Mouse (Mus musculus) kidney, adult 2 months (tissue): ENCODE results near the gene Gp6. TPM values are rescaled to one million over a fixed set of nuclear protein-coding genes. Genes with fewer than 3 reads are reported as not detected.

ENCODE experiments used
- DNase-seq: peaks from one replicate; pipeline ENCODE4 v3.0.0; 2021
- H3K27ac ChIP-seq: fragments of 200-500 bp; 2 replicates; pipeline ENCODE4 v1.5.1; 2012; ENCODE audit warnings: low read depth, low read length, control low read depth, inconsistent platforms; ENCODE audit not compliant: insufficient read depth
- H3K27me3 ChIP-seq: fragments of 200-500 bp; replicated peaks from 2 replicates; pipeline ENCODE4 v1.6.1; 2012; ENCODE audit warnings: mild to moderate bottlenecking, moderate library complexity, low read length, inconsistent platforms; ENCODE audit not compliant: control insufficient read depth, insufficient read depth
- H3K36me3 ChIP-seq: fragments of 200-500 bp; 2 replicates; pipeline ENCODE4 v1.6.1; 2012; ENCODE audit warnings: mild to moderate bottlenecking, moderate library complexity, low read length, inconsistent platforms; ENCODE audit not compliant: control insufficient read depth, insufficient read depth
- H3K4me1 ChIP-seq: fragments of 200-500 bp; 2 replicates; pipeline ENCODE4 v1.6.1; 2011; ENCODE audit warnings: low read length; ENCODE audit not compliant: control insufficient read depth, insufficient read depth
- H3K4me3 ChIP-seq: fragments of 200-500 bp; 2 replicates; pipeline ENCODE4 v1.5.1; 2011; ENCODE audit warnings: mild to moderate bottlenecking, low read depth, low read length, control low read depth; ENCODE audit not compliant: insufficient read depth
- CTCF ChIP-seq: fragments of 200-500 bp; conservative IDR thresholded peaks from 2 replicates; pipeline ENCODE4 v1.5.1; 2011; ENCODE audit warnings: low read depth, mild to moderate bottlenecking, control low read depth, low read length, moderate library complexity, mixed read lengths; ENCODE audit not compliant: insufficient read depth, insufficient read length
- POLR2A ChIP-seq: fragments of 200-500 bp; IDR thresholded peaks from one replicate; pipeline ENCODE4 v1.6.1; 2011; ENCODE audit warnings: low read depth, low read length, control low read depth
- WGBS: fragments of 180-500 bp; shearing (Covaris S2); methylation state at CpG from one replicate; pipeline ENCODE4 v1.1.7; 2018; 5-methylcytosine and 5-hydroxymethylcytosine counted together
- polyA plus RNA-seq: library from polyadenylated mRNA; depleted of rRNA; stranded (reverse); fragments of >200 nt; gene quantifications from 2 replicates; pipeline ENCODE4 v1.2.3, GENCODE M21; 2012; rRNA removed

Gene Gp6
- polyA plus RNA-seq, 1 experiment: 0.02 TPM

DNA sequence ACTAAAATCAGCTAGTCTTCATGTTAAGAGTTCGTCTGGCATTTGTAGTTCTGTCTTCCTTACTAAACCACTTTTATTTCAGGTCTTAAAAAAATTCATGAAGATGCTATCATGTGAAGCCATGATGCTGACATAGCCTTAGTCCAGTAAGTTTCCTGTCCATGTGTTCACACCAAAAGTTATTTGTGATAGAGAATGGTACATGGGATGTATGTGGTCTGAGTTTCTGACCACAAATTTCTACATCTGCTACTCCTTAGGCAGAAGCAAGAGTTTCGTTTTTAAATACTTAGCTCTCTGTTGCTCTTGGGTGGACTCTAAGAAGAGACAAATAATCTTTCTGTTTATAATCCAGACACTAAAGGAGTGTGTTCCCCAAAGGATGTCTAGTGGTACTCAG lies 74.2 kb downstream of the Gp6 start:
- no peak overlapping the region for H3K4me3 ChIP-seq
- DNase-seq: no peak
- no peak for TF ChIP-seq CTCF
- TF ChIP-seq POLR2A: no peak
- H3K27ac ChIP-seq: no peak overlapping the region
- no peaks in the 10 kb centered on the region for H3K36me3 ChIP-seq
- no peaks in the 10 kb centered on the region for H3K27me3 ChIP-seq
- 68% methylated on average over 2 of the region's 2 CpGs for WGBS
- H3K4me1 ChIP-seq: no peaks in the 10 kb centered on the region

Other genes with a start within 250 kb of the Gp6 start
- gene Leng9, start 247.4 kb downstream of the Gp6 start, polyA plus RNA-seq: 5.3 and 6.2 TPM in 2 replicates
- gene Cdc42ep5, start 232.9 kb downstream of the Gp6 start, polyA plus RNA-seq: 23.5 and 32.1 TPM in 2 replicates
- 1.2 and 1.6 TPM in 2 replicates for gene Lilra5, start 160.0 kb downstream of the Gp6 start, polyA plus RNA-seq
- gene Ncr1, start 60.0 kb downstream of the Gp6 start, polyA plus RNA-seq: 0.29 and 0.52 TPM in 2 replicates
- gene Rdh13, start 47.9 kb upstream of the Gp6 start, polyA plus RNA-seq: 21.0 and 23.8 TPM in 2 replicates
- gene Eps8l1, start 62.9 kb upstream of the Gp6 start, polyA plus RNA-seq: 10.6 and 12.7 TPM in 2 replicates
- gene Ppp1r12c, start 103.9 kb upstream of the Gp6 start, polyA plus RNA-seq: 31.0 and 33.0 TPM in 2 replicates
- gene Tnnt1, start 118.6 kb upstream of the Gp6 start, polyA plus RNA-seq: 0.39 and 3.9 TPM in 2 replicates
- gene Tnni3, start 126.5 kb upstream of the Gp6 start, polyA plus RNA-seq: 2.1 and 2.6 TPM in 2 replicates
- gene Dnaaf3, start 134.7 kb upstream of the Gp6 start, polyA plus RNA-seq: 1.3 and 1.4 TPM in 2 replicates
- gene Syt5, start 149.8 kb upstream of the Gp6 start, polyA plus RNA-seq: 0.55 and 1.0 TPM in 2 replicates
- gene Ptprh, start 206.3 kb upstream of the Gp6 start, polyA plus RNA-seq: 0.22 and 0.24 TPM in 2 replicates
- gene Tmem86b, start 233.7 kb upstream of the Gp6 start, polyA plus RNA-seq: 83.0 and 86.5 TPM in 2 replicates